Mouse (Mus musculus): ENCODE results near the gene Plcb1. TPM values are rescaled to one million over a fixed set of nuclear protein-coding genes. Genes with fewer than 3 reads are reported as not detected.

Gene Plcb1
- polyA plus RNA-seq, 1 experiment = not detected

- TF ChIP-seq GATA1 (IDR thresholded peaks at IDR 0.05; ENCODE audit: low read length) (no peak), TAL1 (IDR thresholded peaks at IDR 0.05; ENCODE audit: low read length) (no peak)
Measured at GRCm38 (mm10) chr2:135156055-135156454, 370.2 kb downstream of the Plcb1 start.

GRCm38 (mm10) chr2:135157961-135158360, 372.1 kb downstream of the Plcb1 start:
- no peaks in the 10 kb centered on the region for H3K36me3 ChIP-seq (ENCODE audit: control insufficient read depth)
- TF ChIP-seq TAL1 (IDR thresholded peaks at IDR 0.05; ENCODE audit: low read length) (no peak), GATA1 (IDR thresholded peaks at IDR 0.05; ENCODE audit: low read length) (no peak)
- H3K27me3 ChIP-seq (ENCODE audit: control insufficient read depth) = no peaks in the 10 kb centered on the region
- H3K4me3 ChIP-seq (replicated peaks) = no peak overlapping the region
- H3K4me1 ChIP-seq (ENCODE audit: control insufficient read depth) = no peaks in the 10 kb centered on the region
- no peaks in the 10 kb centered on the region for H3K9me3 ChIP-seq (ENCODE audit: control insufficient read depth, low read length)

More at GRCm38 (mm10) chr2:135156055-135156454, 370.2 kb downstream of the Plcb1 start:
- no peaks in the 10 kb centered on the region for H3K36me3 ChIP-seq (ENCODE audit: control insufficient read depth)
- H3K9me3 ChIP-seq (ENCODE audit: control insufficient read depth, low read length) = no peaks in the 10 kb centered on the region; the same call in 1 of the 2 replicates
- no peaks in the 10 kb centered on the region for H3K27me3 ChIP-seq (ENCODE audit: control insufficient read depth)
- H3K4me3 ChIP-seq (replicated peaks) = no peak overlapping the region
- no peaks in the 10 kb centered on the region for H3K4me1 ChIP-seq (ENCODE audit: control insufficient read depth)

- no peaks in the 10 kb centered on the region for H3K36me3 ChIP-seq (ENCODE audit: control insufficient read depth)
- no peaks in the 10 kb centered on the region for H3K27me3 ChIP-seq (ENCODE audit: control insufficient read depth)
- H3K4me1 ChIP-seq (ENCODE audit: control insufficient read depth) = no peaks in the 10 kb centered on the region
- TF ChIP-seq GATA1 (IDR thresholded peaks at IDR 0.05; ENCODE audit: low read length) (no peak), TAL1 (IDR thresholded peaks at IDR 0.05; ENCODE audit: low read length) (no peak)
- H3K9me3 ChIP-seq (ENCODE audit: control insufficient read depth, low read length) = peaks cover under 1% of the 10 kb centered on the region; the same call in 1 of the 2 replicates
- H3K4me3 ChIP-seq (replicated peaks) = no peak overlapping the region
Measured at GRCm38 (mm10) chr2:135161673-135162072, 375.8 kb downstream of the Plcb1 start.

- no peaks in the 10 kb centered on the region for H3K27me3 ChIP-seq (ENCODE audit: control insufficient read depth)
- H3K36me3 ChIP-seq (ENCODE audit: control insufficient read depth) = no peaks in the 10 kb centered on the region
- peaks cover 3% of the 10 kb centered on the region; the same call in 1 of the 2 replicates for H3K9me3 ChIP-seq (ENCODE audit: control insufficient read depth, low read length)
- no peak for TF ChIP-seq GATA1 (IDR thresholded peaks at IDR 0.05; ENCODE audit: low read length)
- TF ChIP-seq TAL1 (IDR thresholded peaks at IDR 0.05; ENCODE audit: low read length) = no peak
- H3K4me1 ChIP-seq (ENCODE audit: control insufficient read depth) = no peaks in the 10 kb centered on the region
- H3K4me3 ChIP-seq (replicated peaks) = no peak overlapping the region
Measured at GRCm38 (mm10) chr2:135165512-135165911, 379.6 kb downstream of the Plcb1 start.

- Histone ChIP-seq H3K4me1 (ENCODE audit: control insufficient read depth) (no peaks in the 10 kb centered on the region), H3K36me3 (ENCODE audit: control insufficient read depth) (no peaks in the 10 kb centered on the region), H3K9me3 (ENCODE audit: control insufficient read depth, low read length) (no peaks in the 10 kb centered on the region), H3K4me3 (replicated peaks) (no peak overlapping the region), H3K27me3 (ENCODE audit: control insufficient read depth) (no peaks in the 10 kb centered on the region)
- TF ChIP-seq TAL1 (IDR thresholded peaks at IDR 0.05; ENCODE audit: low read length) = no peak
- no peak for TF ChIP-seq GATA1 (IDR thresholded peaks at IDR 0.05; ENCODE audit: low read length)
Measured at GRCm38 (mm10) chr2:135175544-135175943, 389.7 kb downstream of the Plcb1 start.

- no peaks in the 10 kb centered on the region for H3K27me3 ChIP-seq (ENCODE audit: control insufficient read depth)
- no peaks in the 10 kb centered on the region for H3K4me1 ChIP-seq (ENCODE audit: control insufficient read depth)
- H3K36me3 ChIP-seq (ENCODE audit: control insufficient read depth) = no peaks in the 10 kb centered on the region
- TF ChIP-seq GATA1 (IDR thresholded peaks at IDR 0.05; ENCODE audit: low read length) = no peak
- no peak for TF ChIP-seq TAL1 (IDR thresholded peaks at IDR 0.05; ENCODE audit: low read length)
- H3K4me3 ChIP-seq (replicated peaks) = no peak overlapping the region
- H3K9me3 ChIP-seq (ENCODE audit: control insufficient read depth, low read length) = no peaks in the 10 kb centered on the region; the same call in 1 of the 2 replicates
Measured at GRCm38 (mm10) chr2:135187659-135188058, 401.8 kb downstream of the Plcb1 start.

GRCm38 (mm10) chr2:135200830-135201229, 415.0 kb downstream of the Plcb1 start:
- Histone ChIP-seq H3K4me1 (ENCODE audit: control insufficient read depth) (no peaks in the 10 kb centered on the region), H3K27me3 (ENCODE audit: control insufficient read depth) (no peaks in the 10 kb centered on the region), H3K4me3 (replicated peaks) (no peak overlapping the region), H3K9me3 (ENCODE audit: control insufficient read depth, low read length) (no peaks in the 10 kb centered on the region; the same call in 1 of the 2 replicates), H3K36me3 (ENCODE audit: control insufficient read depth) (no peaks in the 10 kb centered on the region)
- no peak for TF ChIP-seq GATA1 (IDR thresholded peaks at IDR 0.05; ENCODE audit: low read length)
- no peak for TF ChIP-seq TAL1 (IDR thresholded peaks at IDR 0.05; ENCODE audit: low read length)

GRCm38 (mm10) chr2:135202390-135202789, 416.5 kb downstream of the Plcb1 start:
- no peaks in the 10 kb centered on the region; the same call in 1 of the 2 replicates for H3K9me3 ChIP-seq (ENCODE audit: control insufficient read depth, low read length)
- H3K4me1 ChIP-seq (ENCODE audit: control insufficient read depth) = no peaks in the 10 kb centered on the region
- TF ChIP-seq TAL1 (IDR thresholded peaks at IDR 0.05; ENCODE audit: low read length) (no peak), GATA1 (IDR thresholded peaks at IDR 0.05; ENCODE audit: low read length) (no peak)

GRCm38 (mm10) chr2:135204141-135205120, 418.6 kb downstream of the Plcb1 start:
- Histone ChIP-seq H3K4me1 (ENCODE audit: control insufficient read depth) (no peaks in the 10 kb centered on the region), H3K9me3 (ENCODE audit: control insufficient read depth, low read length) (no peaks in the 10 kb centered on the region; the same call in 1 of the 2 replicates), H3K4me3 (replicated peaks) (no peak overlapping the region), H3K36me3 (ENCODE audit: control insufficient read depth) (no peaks in the 10 kb centered on the region), H3K27me3 (ENCODE audit: control insufficient read depth) (no peaks in the 10 kb centered on the region)
- TF ChIP-seq TAL1 (IDR thresholded peaks at IDR 0.05; ENCODE audit: low read length) (no peak), GATA1 (IDR thresholded peaks at IDR 0.05; ENCODE audit: low read length) (no peak)

More at GRCm38 (mm10) chr2:135202390-135202789, 416.5 kb downstream of the Plcb1 start:
- H3K4me3 ChIP-seq (replicated peaks) = no peak overlapping the region
- H3K27me3 ChIP-seq (ENCODE audit: control insufficient read depth) = no peaks in the 10 kb centered on the region
- no peaks in the 10 kb centered on the region for H3K36me3 ChIP-seq (ENCODE audit: control insufficient read depth)
